Mouse (Mus musculus): Measurements from ENCODE around the gene Tbc1d25. TPM values are rescaled to one million over a fixed set of nuclear protein-coding genes. Genes with fewer than 3 reads are reported as not detected.

Tbc1d25 gene
- total and polyA plus RNA-seq, 2 experiments from 2014 or later: 6.5 to 12.2 TPM

DNA sequence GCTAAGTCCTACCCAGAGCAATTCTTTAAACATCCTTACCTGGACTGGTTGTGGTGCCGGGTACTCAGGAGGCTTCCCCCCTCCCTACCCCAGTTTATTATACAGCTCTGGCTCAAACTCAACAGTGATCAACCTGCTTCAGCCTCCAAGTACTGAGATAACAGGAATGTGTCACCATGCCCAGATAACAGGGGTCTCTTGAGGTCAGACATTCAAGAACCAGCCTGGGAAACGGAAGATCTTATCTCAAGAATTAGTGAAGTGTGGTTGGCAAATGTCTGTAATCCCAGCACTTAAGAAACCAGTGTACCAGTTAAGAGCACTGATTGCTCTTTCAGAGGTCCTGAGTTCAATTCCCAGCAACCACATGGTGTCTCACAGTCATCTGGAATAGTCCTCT, 42.1 kb upstream of the Tbc1d25 start:
- TF ChIP-seq CTCF (IDR thresholded peaks at IDR 0.05; ENCODE audit: low read depth): no peak
- no peak for TF ChIP-seq EP300 (IDR thresholded peaks at IDR 0.05; ENCODE audit: low read depth)
- WGBS: 22% methylated on average over 2 of the region's 2 CpGs

GRCm38 (mm10) chrX:8217383-8217782, 41.4 kb upstream of the Tbc1d25 start:
- 24% methylated on average over 6 of the region's 6 CpGs for WGBS
- no peak for DNase-seq (ENCODE audit: low spot score)
- no peak for ATAC-seq (ENCODE audit: insufficient read depth, low read depth)
- no peak overlapping the region for H3K9ac ChIP-seq (replicated peaks; ENCODE audit: low read depth, low read length)
- no peaks in the 10 kb centered on the region for H3K4me1 ChIP-seq (ENCODE audit: control insufficient read depth, insufficient read depth)
- no peak overlapping the region for H3K4me3 ChIP-seq (ENCODE audit: low read depth, low read length)
- H3K9me3 ChIP-seq (replicated peaks; ENCODE audit: control insufficient read depth, low read length): no peaks in the 10 kb centered on the region
- no peaks in the 10 kb centered on the region for H3K36me3 ChIP-seq (replicated peaks; ENCODE audit: control insufficient read depth, insufficient read depth, low read length)
- no peak overlapping the region for H3K4me2 ChIP-seq (ENCODE audit: low read depth, low read length)
- TF ChIP-seq CTCF (IDR thresholded peaks at IDR 0.05; ENCODE audit: low read depth): no peak
- TF ChIP-seq EP300 (IDR thresholded peaks at IDR 0.05; ENCODE audit: low read depth): no peak
- no peaks in the 10 kb centered on the region for H3K27me3 ChIP-seq (ENCODE audit: control insufficient read depth, insufficient read depth, low read length)
- no peak overlapping the region for H3K27ac ChIP-seq (ENCODE audit: low read depth)

More for the DNA sequence above, 42.1 kb upstream of the Tbc1d25 start:
- H3K4me1 ChIP-seq (ENCODE audit: control insufficient read depth, insufficient read depth): no peaks in the 10 kb centered on the region
- H3K4me3 ChIP-seq (ENCODE audit: low read depth, low read length): no peak overlapping the region
- DNase-seq (ENCODE audit: low spot score) (no peak), ATAC-seq (ENCODE audit: insufficient read depth, low read depth) (no peak)
- H3K27me3 ChIP-seq (ENCODE audit: control insufficient read depth, insufficient read depth, low read length): no peaks in the 10 kb centered on the region
- no peaks in the 10 kb centered on the region for H3K36me3 ChIP-seq (replicated peaks; ENCODE audit: control insufficient read depth, insufficient read depth, low read length)
- H3K4me2 ChIP-seq (ENCODE audit: low read depth, low read length): no peak overlapping the region
- H3K27ac ChIP-seq (ENCODE audit: low read depth): no peak overlapping the region
- H3K9ac ChIP-seq (replicated peaks; ENCODE audit: low read depth, low read length): no peak overlapping the region
- no peaks in the 10 kb centered on the region for H3K9me3 ChIP-seq (replicated peaks; ENCODE audit: control insufficient read depth, low read length)

GRCm38 (mm10) chrX:8211490-8212207, 35.7 kb upstream of the Tbc1d25 start:
- Histone ChIP-seq H3K27ac (ENCODE audit: low read depth) (no peak overlapping the region), H3K4me2 (ENCODE audit: low read depth, low read length) (no peak overlapping the region), H3K4me3 (ENCODE audit: low read depth, low read length) (no peak overlapping the region), H3K9ac (replicated peaks; ENCODE audit: low read depth, low read length) (no peak overlapping the region), H3K27me3 (ENCODE audit: control insufficient read depth, insufficient read depth, low read length) (no peaks in the 10 kb centered on the region), H3K4me1 (ENCODE audit: control insufficient read depth, insufficient read depth) (no peaks in the 10 kb centered on the region), H3K9me3 (replicated peaks; ENCODE audit: control insufficient read depth, low read length) (no peaks in the 10 kb centered on the region), H3K36me3 (replicated peaks; ENCODE audit: control insufficient read depth, insufficient read depth, low read length) (no peaks in the 10 kb centered on the region)
- 57% methylated on average over 7 of the region's 7 CpGs for WGBS
- TF ChIP-seq CTCF (IDR thresholded peaks at IDR 0.05; ENCODE audit: low read depth) (no peak), EP300 (IDR thresholded peaks at IDR 0.05; ENCODE audit: low read depth) (no peak)
- ATAC-seq (ENCODE audit: insufficient read depth, low read depth) (no peak), DNase-seq (ENCODE audit: low spot score) (no peak)

- TF ChIP-seq CTCF (IDR thresholded peaks at IDR 0.05; ENCODE audit: low read depth): no peak
- Histone ChIP-seq H3K27me3 (ENCODE audit: control insufficient read depth, insufficient read depth, low read length) (no peaks in the 10 kb centered on the region), H3K9ac (replicated peaks; ENCODE audit: low read depth, low read length) (no peak overlapping the region), H3K4me1 (ENCODE audit: control insufficient read depth, insufficient read depth) (no peaks in the 10 kb centered on the region), H3K9me3 (replicated peaks; ENCODE audit: control insufficient read depth, low read length) (no peaks in the 10 kb centered on the region), H3K4me2 (ENCODE audit: low read depth, low read length) (no peak overlapping the region), H3K27ac (ENCODE audit: low read depth) (no peak overlapping the region), H3K4me3 (ENCODE audit: low read depth, low read length) (no peak overlapping the region), H3K36me3 (replicated peaks; ENCODE audit: control insufficient read depth, insufficient read depth, low read length) (no peaks in the 10 kb centered on the region)
- WGBS: 31% methylated on average over 2 of the region's 2 CpGs
- ATAC-seq (ENCODE audit: insufficient read depth, low read depth): no peak
- DNase-seq (ENCODE audit: low spot score): no peak
Measured at GRCm38 (mm10) chrX:8209720-8210119, 33.7 kb upstream of the Tbc1d25 start.

DNA sequence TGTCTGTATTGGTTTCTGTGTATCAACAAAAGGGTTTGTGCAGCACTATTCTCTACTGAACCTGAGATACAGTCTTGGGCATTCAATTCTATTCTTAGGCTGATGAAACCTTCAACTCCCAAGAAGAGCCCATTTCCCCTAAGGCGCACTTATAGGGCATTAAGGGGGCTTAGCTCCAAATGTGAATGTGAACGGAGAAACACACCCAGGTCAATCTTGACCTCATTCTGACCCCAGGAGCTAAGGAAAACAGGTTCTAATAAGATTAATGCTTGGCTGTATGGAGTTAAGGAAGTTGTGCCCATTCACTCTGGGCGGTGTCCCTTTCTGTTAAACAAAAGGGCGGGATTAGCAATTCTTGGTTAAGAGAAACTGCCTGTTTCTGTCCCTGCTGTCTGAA, 31.2 kb upstream of the Tbc1d25 start:
- DNase-seq (ENCODE audit: low spot score) (no peak), ATAC-seq (ENCODE audit: insufficient read depth, low read depth) (no peak)
- Histone ChIP-seq H3K4me3 (ENCODE audit: low read depth, low read length) (no peak overlapping the region), H3K4me1 (ENCODE audit: control insufficient read depth, insufficient read depth) (no peaks in the 10 kb centered on the region), H3K9me3 (replicated peaks; ENCODE audit: control insufficient read depth, low read length) (no peaks in the 10 kb centered on the region), H3K27me3 (ENCODE audit: control insufficient read depth, insufficient read depth, low read length) (no peaks in the 10 kb centered on the region), H3K4me2 (ENCODE audit: low read depth, low read length) (peak overlapping the region; percentile 82; the same call in 1 of the 2 replicates), H3K36me3 (replicated peaks; ENCODE audit: control insufficient read depth, insufficient read depth, low read length) (no peaks in the 10 kb centered on the region), H3K9ac (replicated peaks; ENCODE audit: low read depth, low read length) (no peak overlapping the region), H3K27ac (ENCODE audit: low read depth) (no peak overlapping the region)
- 21% methylated on average over 4 of the region's 4 CpGs for WGBS
- TF ChIP-seq EP300 (IDR thresholded peaks at IDR 0.05; ENCODE audit: low read depth): no peak
- TF ChIP-seq CTCF (IDR thresholded peaks at IDR 0.05; ENCODE audit: low read depth): no peak

- H3K27ac ChIP-seq (ENCODE audit: low read depth): no peak overlapping the region
- no peaks in the 10 kb centered on the region for H3K27me3 ChIP-seq (ENCODE audit: control insufficient read depth, insufficient read depth, low read length)
- no peak overlapping the region for H3K9ac ChIP-seq (replicated peaks; ENCODE audit: low read depth, low read length)
- no peak for ATAC-seq (ENCODE audit: insufficient read depth, low read depth)
- H3K4me3 ChIP-seq (ENCODE audit: low read depth, low read length): peak overlapping the region; percentile 59
- WGBS: 16% methylated on average over 11 of the region's 11 CpGs
- peak overlapping the region; percentile 82 for H3K4me2 ChIP-seq (ENCODE audit: low read depth, low read length)
- no peaks in the 10 kb centered on the region for H3K4me1 ChIP-seq (ENCODE audit: control insufficient read depth, insufficient read depth)
- TF ChIP-seq EP300 (IDR thresholded peaks at IDR 0.05; ENCODE audit: low read depth): no peak
- no peak for TF ChIP-seq CTCF (IDR thresholded peaks at IDR 0.05; ENCODE audit: low read depth)
- H3K9me3 ChIP-seq (replicated peaks; ENCODE audit: control insufficient read depth, low read length): no peaks in the 10 kb centered on the region
- DNase-seq (ENCODE audit: low spot score): no peak
- no peaks in the 10 kb centered on the region for H3K36me3 ChIP-seq (replicated peaks; ENCODE audit: control insufficient read depth, insufficient read depth, low read length)
Measured at GRCm38 (mm10) chrX:8206694-8207197, 30.8 kb upstream of the Tbc1d25 start.

Measured in heart, postnatal 0 days (tissue).